Mouse (Mus musculus): ENCODE measurements around the gene Zkscan16. TPM values are rescaled to one million over a fixed set of nuclear protein-coding genes. Genes with fewer than 3 reads are reported as not detected.

Zkscan16 gene
- not detected in 2 replicates for total RNA-seq (2014; rRNA removed; ENCODE audit: low replicate concordance)
- 0.05 TPM in 1 of 2 replicates, not detected in the other for polyA plus RNA-seq (2015; fragmentation: Nextera tagmentation; extraction: Ambion mirVana)

DNA sequence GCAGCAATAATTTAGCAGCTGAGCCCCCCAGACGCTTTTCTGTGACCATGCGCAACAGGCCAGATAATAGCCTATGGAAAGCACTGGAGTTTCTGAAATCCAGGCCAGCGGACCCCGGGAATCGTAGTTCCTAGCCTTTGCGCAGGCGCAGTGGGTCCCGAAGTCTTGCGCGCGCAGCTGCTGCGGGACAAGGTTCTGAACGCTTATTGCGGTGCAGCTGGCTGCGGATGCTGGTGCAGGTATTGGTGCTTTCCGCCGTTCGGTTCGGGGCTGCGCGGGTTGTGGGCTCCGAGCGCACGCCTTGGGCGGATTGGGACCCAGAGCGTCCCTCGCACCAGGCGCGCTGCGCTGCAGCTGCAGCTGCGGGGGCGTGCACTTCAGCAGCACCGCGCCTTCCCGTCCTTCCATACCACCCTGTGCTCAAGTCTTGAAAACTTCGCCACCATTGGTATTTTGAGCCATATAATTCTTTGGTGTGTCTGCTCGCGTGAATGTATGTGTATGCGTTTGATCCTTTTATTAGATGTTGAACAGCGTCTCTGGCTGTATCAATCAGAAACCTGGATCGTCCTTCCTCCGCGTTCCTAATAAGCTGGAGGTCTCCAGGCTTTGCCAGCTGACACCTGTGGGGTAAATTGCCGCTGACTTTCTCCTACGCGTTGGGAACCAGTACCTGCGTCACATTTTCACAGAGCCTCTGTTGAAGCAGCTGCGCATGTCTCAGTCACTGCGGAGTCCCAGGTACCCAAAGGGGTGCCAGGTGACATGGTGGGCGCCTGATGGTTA is at the start of gene Zkscan16:
Gene Zkscan16, plus strand, starts transcription at position 209 of the 786 bp plus-strand sequence.
- WGBS: 1% methylated on average over 50 of the region's 50 CpGs

DNA sequence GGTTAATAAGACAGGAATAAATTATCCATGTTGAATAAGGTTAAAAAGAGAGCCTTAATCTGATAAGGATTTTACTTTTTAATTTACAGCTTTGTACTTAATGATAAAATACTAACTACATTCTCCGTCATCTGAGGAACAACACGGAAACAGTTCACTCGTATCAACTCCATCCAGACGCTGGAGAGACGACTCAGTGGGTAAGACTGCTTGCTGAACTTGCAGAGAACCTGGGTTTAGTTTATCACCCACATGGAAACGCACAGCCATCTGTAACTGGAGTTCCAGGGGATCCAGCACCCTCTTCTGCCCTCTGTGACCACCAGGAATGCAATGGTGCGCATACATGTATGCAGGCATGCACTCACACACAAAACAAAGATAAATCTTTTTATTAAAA is 49.0 kb upstream of the Zkscan16 start:
- 73% methylated on average over 7 of the region's 7 CpGs for WGBS
- Histone ChIP-seq H3K27me3 (ENCODE audit: control insufficient read depth, insufficient read depth, low read length) (no peaks in the 10 kb centered on the region), H3K9me3 (replicated peaks; ENCODE audit: control insufficient read depth, low read length) (no peaks in the 10 kb centered on the region), H3K36me3 (replicated peaks; ENCODE audit: control insufficient read depth, insufficient read depth, low read length) (no peaks in the 10 kb centered on the region), H3K9ac (replicated peaks; ENCODE audit: low read depth, low read length) (no peak overlapping the region), H3K4me1 (ENCODE audit: control insufficient read depth, insufficient read depth) (peaks cover 9% of the 10 kb centered on the region; the same call in 1 of the 2 replicates), H3K27ac (ENCODE audit: low read depth) (no peak overlapping the region), H3K4me3 (ENCODE audit: low read depth, low read length) (no peak overlapping the region), H3K4me2 (ENCODE audit: low read depth, low read length) (no peak overlapping the region)
- no peak for ATAC-seq (ENCODE audit: insufficient read depth, low read depth)
- TF ChIP-seq CTCF (IDR thresholded peaks at IDR 0.05; ENCODE audit: low read depth) (no peak), EP300 (IDR thresholded peaks at IDR 0.05; ENCODE audit: low read depth) (no peak)
- DNase-seq (ENCODE audit: low spot score): no peak

More for the DNA sequence above, at the start of gene Zkscan16:
- peak; percentile 30 for DNase-seq (ENCODE audit: low spot score)
- Histone ChIP-seq H3K9me3 (replicated peaks; ENCODE audit: control insufficient read depth, low read length) (no peaks in the 10 kb centered on the region), H3K4me2 (ENCODE audit: low read depth, low read length) (peak within 1 kb of the TSS; percentile 91), H3K9ac (replicated peaks; ENCODE audit: low read depth, low read length) (peak within 1 kb of the TSS; percentile 15; the same call in 1 of the 2 replicates), H3K4me3 (ENCODE audit: low read depth, low read length) (peak within 1 kb of the TSS; percentile 67), H3K4me1 (ENCODE audit: control insufficient read depth, insufficient read depth) (no peaks in the 10 kb centered on the region; the same call in 1 of the 2 replicates), H3K27ac (ENCODE audit: low read depth) (no peak within 1 kb of the TSS), H3K27me3 (ENCODE audit: control insufficient read depth, insufficient read depth, low read length) (peaks cover 14% of the 10 kb centered on the region; the same call in 1 of the 2 replicates), H3K36me3 (replicated peaks; ENCODE audit: control insufficient read depth, insufficient read depth, low read length) (no peaks in the 10 kb centered on the region)
- no peak for TF ChIP-seq EP300 (IDR thresholded peaks at IDR 0.05; ENCODE audit: low read depth)
- TF ChIP-seq CTCF (IDR thresholded peaks at IDR 0.05; ENCODE audit: low read depth): no peak
- peak; percentile 55 for ATAC-seq (ENCODE audit: insufficient read depth, low read depth)

DNA sequence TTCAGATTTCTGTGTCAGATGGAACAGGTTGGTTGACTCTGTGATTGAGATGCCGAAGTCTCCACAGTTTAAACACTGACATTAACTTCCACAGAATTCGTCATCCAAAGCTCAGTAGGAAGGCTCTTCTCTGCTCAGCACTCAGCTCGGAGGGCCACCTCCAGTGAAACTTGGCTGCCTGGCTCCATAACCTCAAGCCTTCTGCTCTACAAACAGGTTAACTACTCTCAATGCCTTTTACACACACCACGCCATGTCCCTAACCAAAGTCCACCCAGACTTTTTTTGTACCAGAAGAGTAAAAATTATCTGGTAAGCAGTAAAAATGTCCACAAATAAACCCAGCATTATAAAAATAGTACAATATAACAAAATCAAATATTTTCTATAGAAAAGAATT is 46.0 kb upstream of the Zkscan16 start:
- Histone ChIP-seq H3K36me3 (replicated peaks; ENCODE audit: control insufficient read depth, insufficient read depth, low read length) (no peaks in the 10 kb centered on the region), H3K9me3 (replicated peaks; ENCODE audit: control insufficient read depth, low read length) (no peaks in the 10 kb centered on the region), H3K27me3 (ENCODE audit: control insufficient read depth, insufficient read depth, low read length) (no peaks in the 10 kb centered on the region), H3K4me3 (ENCODE audit: low read depth, low read length) (no peak overlapping the region), H3K4me2 (ENCODE audit: low read depth, low read length) (no peak overlapping the region), H3K9ac (replicated peaks; ENCODE audit: low read depth, low read length) (no peak overlapping the region), H3K27ac (ENCODE audit: low read depth) (no peak overlapping the region), H3K4me1 (ENCODE audit: control insufficient read depth, insufficient read depth) (peaks cover 9% of the 10 kb centered on the region; the same call in 1 of the 2 replicates)
- 69% methylated on average over 4 of the region's 4 CpGs for WGBS
- no peak for ATAC-seq (ENCODE audit: insufficient read depth, low read depth)
- DNase-seq (ENCODE audit: low spot score): no peak
- TF ChIP-seq CTCF (IDR thresholded peaks at IDR 0.05; ENCODE audit: low read depth): no peak

DNA sequence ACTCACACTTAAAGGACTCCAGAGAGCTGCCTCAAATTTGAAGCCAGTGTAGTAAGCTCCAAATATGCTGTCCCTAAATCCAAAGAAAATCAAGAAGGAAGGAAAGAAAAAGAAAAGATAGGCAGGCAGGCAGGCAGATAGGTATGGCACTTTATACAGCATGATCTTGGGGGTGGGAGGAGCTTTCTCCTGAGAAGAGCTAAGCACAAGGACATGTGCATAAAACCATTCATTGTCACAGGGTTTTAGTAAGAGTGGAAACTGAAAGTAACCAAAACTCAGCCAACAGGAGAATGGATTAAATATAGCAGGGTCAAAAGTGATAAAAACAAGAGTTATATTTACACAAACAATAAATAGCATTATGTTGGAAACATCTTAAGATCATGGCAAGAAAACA is 45.1 kb upstream of the Zkscan16 start:
- Histone ChIP-seq H3K36me3 (replicated peaks; ENCODE audit: control insufficient read depth, insufficient read depth, low read length) (no peaks in the 10 kb centered on the region), H3K4me3 (ENCODE audit: low read depth, low read length) (no peak overlapping the region), H3K27me3 (ENCODE audit: control insufficient read depth, insufficient read depth, low read length) (no peaks in the 10 kb centered on the region), H3K4me2 (ENCODE audit: low read depth, low read length) (no peak overlapping the region), H3K9me3 (replicated peaks; ENCODE audit: control insufficient read depth, low read length) (no peaks in the 10 kb centered on the region), H3K4me1 (ENCODE audit: control insufficient read depth, insufficient read depth) (peaks cover 8% of the 10 kb centered on the region; the same call in 1 of the 2 replicates), H3K9ac (replicated peaks; ENCODE audit: low read depth, low read length) (no peak overlapping the region), H3K27ac (ENCODE audit: low read depth) (no peak overlapping the region)
- DNase-seq (ENCODE audit: low spot score) (no peak), ATAC-seq (ENCODE audit: insufficient read depth, low read depth) (no peak)
- TF ChIP-seq CTCF (IDR thresholded peaks at IDR 0.05; ENCODE audit: low read depth) (no peak), EP300 (IDR thresholded peaks at IDR 0.05; ENCODE audit: low read depth) (no peak)

DNA sequence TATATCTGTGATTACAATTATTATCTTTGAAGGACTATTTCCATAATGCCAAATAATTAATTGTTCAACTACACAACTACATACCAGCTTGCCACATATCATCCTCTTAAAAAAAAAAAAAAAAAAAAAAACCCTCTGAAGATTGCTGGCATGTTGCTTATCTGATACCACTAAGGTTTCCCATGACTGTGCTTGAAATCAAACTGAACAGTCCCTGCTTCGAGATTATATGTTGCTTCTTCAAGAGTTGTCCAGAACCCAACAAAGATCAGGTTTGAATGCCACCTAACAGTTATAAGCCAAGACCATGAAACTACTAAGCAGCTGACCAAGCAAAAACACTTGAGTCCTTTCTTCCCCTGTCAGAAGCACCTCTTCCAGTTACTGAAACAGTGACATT is 36.0 kb upstream of the Zkscan16 start:
- no peak overlapping the region for H3K4me3 ChIP-seq (ENCODE audit: low read depth, low read length)
- ATAC-seq (ENCODE audit: insufficient read depth, low read depth) (no peak), DNase-seq (ENCODE audit: low spot score) (no peak)
- TF ChIP-seq EP300 (IDR thresholded peaks at IDR 0.05; ENCODE audit: low read depth) (no peak), CTCF (IDR thresholded peaks at IDR 0.05; ENCODE audit: low read depth) (no peak)
- H3K27me3 ChIP-seq (ENCODE audit: control insufficient read depth, insufficient read depth, low read length): no peaks in the 10 kb centered on the region
- H3K36me3 ChIP-seq (replicated peaks; ENCODE audit: control insufficient read depth, insufficient read depth, low read length): no peaks in the 10 kb centered on the region
- no peaks in the 10 kb centered on the region for H3K9me3 ChIP-seq (replicated peaks; ENCODE audit: control insufficient read depth, low read length)
- no peak overlapping the region for H3K9ac ChIP-seq (replicated peaks; ENCODE audit: low read depth, low read length)
- no peak overlapping the region for H3K4me2 ChIP-seq (ENCODE audit: low read depth, low read length)
- H3K4me1 ChIP-seq (ENCODE audit: control insufficient read depth, insufficient read depth): peaks cover 7% of the 10 kb centered on the region; the same call in 1 of the 2 replicates
- no peak overlapping the region for H3K27ac ChIP-seq (ENCODE audit: low read depth)
- 56% methylated on average over 1 of the region's 1 CpGs for WGBS
